Mouse (Mus musculus) adrenal gland, adult 8-10 months (tissue): Measurements from ENCODE around the gene Yipf4. TPM values are rescaled to one million over a fixed set of nuclear protein-coding genes. Genes with fewer than 3 reads are reported as not detected.
A peak's percentile ranks its signal among the peaks of the same experiment; 100 is the strongest.
"Not testable (repeated sequence)": the region's sequence is repeated elsewhere in the genome, so short reads cannot be mapped to it uniquely, and the experiment has no call there.

ENCODE experiments used
- DNase-seq: peaks from one replicate; pipeline ENCODE4 v3.0.0; 2022
- total RNA-seq, 4 experiments: library from RNA; stranded (reverse); gene quantifications; 2 replicates each; pipeline ENCODE4 v1.2.4; 2022

The Yipf4 gene
- total RNA-seq = 100 to 1,000 TPM; 111 to 141 (median 121) TPM

DNA sequence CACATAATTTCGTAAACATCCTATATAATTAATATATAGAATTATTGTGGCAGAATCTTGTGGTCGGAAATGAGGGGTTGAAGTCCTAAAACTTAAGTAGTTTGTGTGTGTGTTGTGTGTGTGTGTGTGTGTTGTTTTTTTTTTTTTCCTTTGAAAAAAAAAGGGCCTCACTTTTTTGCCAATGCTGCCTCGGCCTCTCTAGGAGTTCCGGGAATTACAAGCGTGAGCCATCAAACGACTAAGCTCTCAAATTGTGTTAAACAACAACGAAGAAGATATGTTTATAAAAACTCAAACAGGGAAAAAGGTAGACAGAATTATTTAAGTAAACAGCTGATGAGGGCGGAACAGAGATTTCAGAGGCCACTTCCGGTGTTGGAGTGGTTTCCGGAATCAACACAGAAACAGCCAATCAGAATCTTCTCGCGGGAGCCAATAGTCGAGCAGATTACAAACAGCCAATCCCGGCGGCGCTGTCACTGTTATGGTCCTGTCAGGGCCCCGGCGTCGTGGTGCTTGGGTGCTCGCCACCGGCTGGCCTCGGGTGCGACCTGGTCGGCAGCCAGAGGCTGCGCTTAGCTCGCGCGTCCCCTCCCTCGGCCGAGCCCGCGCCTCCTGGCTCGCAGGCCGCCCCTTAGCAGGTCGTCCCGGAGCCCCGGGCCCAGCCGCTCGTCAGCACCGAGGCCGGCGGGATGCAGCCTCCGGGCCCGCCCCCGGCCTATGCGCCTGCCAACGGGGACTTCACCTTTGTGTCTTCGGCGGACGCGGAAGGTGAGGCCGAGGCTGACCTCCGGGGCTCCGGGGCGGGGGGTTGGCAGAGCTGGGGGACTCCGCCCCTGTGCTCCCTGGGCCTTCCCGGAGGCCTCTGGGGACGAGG lies at the start of gene Yipf4:
Yipf4 (plus strand) TSS at position 470 of the 877 bp plus-strand sequence.
- DNase-seq = peak; percentile 95

DNA sequence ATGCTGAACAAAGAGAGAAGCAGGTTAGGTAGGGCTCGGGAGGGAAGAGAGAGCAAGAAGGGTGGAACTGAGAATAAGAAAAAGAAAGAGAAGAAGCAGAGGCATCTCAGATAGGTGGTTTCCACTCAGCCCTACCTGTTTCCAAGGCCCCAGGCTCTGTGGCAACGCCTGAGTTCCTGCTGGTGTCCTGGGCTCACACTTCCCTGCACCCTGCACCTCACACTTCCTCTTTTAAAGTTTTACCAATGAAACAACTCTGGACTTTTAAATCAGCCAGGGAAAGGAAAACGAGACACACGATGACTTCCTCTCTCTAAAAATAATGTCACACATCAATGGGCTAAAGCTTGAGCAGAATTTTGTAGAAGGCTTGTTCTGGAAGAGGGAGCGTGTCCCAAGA lies 48.8 kb upstream of the Yipf4 start:
- DNase-seq = no peak

DNA sequence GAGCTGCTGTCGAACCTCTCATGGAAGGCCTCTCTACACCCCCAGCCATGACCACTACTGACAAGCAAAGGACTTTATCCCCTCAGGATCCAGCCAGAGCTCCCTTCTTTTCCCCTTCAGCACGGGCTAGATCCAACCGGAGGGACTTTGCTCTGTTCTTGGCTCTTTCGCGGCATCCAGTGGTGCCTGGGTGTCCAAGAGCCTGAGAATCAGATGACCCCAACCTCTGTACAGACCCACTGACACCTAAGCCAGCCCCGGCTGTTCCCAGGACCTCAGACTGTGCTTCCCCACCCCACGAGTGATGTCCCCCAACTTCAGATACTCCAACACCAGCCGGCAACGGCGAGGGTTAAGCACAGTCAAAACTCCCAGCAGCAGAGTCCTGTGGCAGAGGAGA lies 39.5 kb upstream of the Yipf4 start:
- no peak for DNase-seq

DNA sequence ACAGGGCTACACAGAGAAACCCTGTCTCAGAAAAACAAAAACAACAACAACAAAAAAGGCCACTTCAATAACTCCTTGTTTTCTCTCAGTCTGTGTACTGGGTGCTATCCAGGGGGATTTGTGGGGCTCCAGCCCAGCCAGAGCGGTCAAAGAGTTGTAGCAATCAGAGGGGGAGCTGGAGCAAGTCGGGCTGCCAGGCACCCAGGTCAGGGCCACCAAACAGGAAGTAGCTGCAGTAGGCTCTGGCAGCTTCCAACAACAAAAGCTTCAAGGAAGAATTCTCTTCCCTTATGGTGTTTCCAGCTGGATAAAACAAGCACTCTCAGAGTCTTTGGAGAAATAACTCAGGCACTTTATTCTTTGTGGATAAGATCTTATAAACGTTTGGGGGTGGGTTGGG lies 35.4 kb upstream of the Yipf4 start:
- no peak for DNase-seq

DNA sequence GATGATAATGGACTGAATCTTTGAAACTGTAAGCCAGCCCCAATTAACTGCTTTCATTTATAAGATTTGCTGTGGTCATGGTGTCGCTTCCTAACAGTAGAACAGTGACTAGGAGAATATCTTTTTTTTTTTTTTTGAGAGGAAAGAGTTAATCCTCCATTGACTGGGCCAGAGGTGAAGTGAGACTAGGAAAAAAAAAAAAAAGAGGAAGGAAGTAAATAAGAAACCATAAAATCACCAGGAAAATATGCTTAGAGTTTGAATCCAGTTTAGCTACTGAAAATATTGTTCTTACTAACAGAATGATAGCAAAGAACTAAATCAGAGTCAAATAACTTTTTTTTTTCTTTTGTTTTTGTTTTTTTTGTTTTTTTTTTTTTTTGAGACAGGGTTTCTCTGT lies 34.6 kb upstream of the Yipf4 start:
- DNase-seq = no peak

DNA sequence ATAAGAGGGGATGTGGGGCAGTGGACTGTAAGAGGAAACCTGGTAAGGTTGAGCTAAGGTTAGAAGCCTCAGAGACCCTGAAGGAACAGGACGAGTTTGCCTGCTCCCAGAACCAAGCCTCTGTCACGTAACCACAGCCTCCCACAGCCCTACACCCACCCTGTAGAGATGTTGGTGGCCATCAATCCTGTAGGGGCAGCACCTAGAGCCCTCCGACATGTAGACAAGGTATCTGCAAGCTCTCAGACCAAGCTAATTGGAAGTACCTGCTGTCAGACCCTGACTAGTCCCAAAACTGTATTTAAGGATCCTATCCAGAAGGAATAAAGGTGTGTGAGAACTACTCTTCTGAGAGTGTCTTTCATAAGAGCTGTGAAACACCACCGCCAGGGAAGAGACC lies 33.9 kb upstream of the Yipf4 start:
- no peak for DNase-seq

DNA sequence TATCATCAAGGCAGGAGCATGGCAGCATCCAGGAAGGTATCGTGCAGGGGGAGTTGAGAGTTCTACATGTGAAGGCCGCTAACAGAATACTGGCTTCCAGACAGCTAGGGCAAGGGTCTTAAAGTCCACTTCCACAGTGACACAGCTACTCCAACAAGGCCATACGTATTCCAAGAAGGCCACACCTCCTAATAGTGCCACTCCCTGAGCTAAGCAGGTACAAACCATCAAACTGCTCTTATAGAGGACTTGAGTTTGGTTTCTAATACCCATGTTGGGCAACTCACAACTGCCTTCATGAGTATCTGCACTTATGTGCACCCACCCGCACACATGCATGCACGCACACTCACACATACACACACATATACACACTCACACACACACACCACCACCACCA lies 32.5 kb upstream of the Yipf4 start:
- DNase-seq = no peak

DNA sequence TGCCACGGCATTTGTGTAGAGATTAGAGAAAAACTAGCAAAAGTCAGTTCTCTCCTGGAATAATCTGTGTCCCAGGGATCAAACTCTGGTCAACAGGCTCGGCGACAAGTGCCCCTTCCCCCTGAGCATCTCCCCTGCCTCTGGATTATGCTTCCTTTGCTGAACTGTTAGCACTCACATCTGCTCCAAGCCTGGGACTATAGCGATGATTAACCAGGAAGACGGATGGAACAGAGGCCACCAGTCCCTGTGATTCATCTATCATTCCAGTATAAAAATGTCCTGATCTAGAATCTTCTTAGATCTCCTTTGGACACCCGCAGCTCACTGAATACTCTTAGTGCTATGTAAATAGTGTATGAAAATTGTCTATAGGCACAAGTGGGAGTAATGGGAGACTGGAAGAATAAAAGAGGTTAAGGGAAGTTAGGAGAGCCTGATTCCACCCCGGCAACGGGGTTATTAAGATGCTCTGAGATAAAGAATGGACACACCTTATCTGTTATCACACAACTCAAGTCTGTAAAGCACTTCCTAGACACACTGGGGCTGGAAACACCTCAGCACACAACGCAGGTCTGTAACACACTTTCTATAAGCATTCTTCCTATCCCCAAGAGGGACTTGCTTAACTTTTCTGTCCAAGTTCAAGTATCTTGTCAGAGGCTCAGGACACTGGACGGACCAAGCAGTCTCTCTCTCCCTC lies 31.2 kb upstream of the Yipf4 start:
- no peak for DNase-seq

DNA sequence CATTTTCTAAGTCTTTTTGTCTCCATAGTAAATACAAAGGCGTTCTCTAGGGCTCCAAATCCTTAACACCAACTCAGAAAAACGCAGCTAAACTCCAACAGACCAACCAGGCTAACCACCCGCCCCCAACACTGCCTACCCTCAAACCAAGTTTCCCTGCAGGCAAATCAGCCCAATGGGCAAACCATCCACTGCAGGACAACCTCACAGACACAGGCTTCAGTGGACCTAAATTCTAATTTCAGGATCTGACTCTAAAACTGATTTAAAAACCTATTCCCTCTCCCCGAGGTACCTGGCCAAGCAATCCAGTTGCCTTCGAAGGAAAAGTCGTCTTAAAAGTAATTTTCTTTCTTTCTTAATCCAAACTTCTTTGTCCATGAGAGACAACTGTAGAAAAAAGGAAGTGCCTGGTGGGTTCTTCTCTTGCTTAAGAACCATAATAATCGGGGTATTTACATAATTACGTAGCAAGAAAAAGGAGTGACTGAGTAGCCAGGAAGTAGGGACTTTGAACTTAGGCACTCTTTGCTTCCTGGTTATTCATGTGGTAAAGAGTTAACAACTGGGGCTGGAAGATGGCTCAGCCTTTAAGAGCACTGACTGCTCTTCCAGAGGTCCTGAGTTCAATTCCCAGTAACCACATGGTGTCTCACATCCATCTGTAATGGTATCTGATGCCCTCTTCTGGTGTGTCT lies 30.4 kb upstream of the Yipf4 start, which contains the start of gene Nlrc4:
Nlrc4 (minus strand) TSS at position 432 of the 698 bp plus-strand sequence.
- no peak for DNase-seq

DNA sequence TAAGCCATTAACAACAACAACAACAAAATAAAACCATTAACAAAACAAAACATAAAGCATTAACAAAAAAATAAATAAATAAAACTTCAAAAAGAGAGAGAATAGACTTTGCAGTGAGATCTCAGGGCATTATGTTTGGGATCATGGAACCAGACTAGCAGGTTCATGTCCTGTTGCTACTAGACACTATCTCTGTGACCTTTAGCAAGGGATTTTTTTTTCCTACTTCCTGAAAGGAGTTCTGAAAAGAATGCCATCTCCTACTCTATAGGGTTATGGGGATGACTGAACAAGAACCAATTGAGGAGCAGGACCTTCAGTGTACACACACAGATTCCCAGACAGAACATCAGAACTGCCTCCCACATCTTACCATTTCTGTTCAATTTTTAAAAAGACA lies 25.8 kb upstream of the Yipf4 start:
- DNase-seq = no peak

DNA sequence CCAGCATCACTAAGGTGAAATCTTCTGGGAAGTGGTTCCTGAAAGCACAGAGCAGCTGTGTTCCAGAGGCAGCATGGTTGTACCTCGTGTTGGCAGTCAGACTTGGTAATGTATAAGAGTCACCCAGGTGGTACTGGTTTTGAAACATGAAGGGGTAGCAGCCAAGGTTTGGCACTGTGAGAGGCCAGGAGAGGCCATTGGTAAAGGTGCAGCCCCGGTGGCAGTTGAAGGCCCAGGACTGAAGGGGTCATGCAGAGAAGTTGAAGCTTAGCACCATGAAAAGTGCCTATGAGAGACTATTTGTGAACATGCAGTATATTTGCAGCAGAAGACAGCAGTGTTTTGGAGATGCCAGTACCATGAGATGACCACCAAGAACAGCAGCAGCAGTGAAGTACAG lies 21.3 kb upstream of the Yipf4 start:
- DNase-seq = not testable (repeated sequence)

DNA sequence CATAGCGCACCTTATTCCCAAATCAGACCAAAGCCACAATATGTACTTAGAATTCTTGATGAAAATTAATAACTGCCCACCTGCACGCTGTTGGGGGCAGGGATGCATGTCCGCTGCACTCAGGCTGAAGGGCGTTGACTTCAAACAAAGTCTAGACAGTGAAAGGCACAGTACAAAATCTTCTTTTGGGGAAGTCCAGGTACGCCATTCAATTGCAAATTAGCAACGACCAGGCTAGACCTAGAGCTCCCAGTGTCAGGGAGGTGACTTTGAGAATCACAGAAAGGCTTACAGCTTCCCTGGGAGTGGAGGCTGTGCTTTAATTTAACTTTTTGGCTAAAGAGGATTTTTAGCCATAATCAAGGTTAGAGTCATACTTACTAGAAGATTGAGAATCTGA lies 19.2 kb upstream of the Yipf4 start:
- DNase-seq = not testable (repeated sequence)

DNA sequence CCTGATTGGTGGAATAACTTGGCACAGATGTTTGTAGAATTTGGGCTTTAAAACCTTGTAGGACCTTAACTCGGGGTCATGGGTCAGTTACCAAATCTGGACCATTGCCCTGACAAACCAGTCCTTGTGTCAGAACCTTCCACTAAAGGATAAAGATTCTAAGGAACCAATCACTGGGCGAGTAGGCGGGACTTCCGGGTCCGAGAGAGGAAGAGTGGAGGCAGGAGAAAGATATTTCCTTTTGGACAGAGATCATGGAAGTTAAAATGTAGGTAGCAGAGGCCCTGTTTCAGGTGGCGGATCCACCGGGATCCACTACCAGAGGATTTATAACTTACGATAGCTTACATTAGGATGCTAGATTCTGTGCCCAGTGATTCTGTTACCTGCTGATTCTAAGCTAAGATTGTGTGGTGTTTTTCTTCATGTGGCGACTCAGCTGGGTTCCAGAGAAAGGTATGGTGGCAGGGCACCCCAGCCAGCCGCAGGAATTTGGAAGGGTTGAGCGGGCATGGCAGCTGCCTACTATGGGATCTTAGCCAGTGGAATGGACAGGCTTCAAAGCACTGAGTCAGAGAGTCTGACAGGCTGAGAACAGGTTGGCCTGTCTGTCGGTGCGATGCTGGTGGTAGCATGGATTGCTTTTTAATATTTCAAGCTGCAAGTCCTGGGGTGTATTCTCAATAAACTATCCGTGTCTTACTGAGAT lies 8.8 kb upstream of the Yipf4 start:
- no peak for DNase-seq

DNA sequence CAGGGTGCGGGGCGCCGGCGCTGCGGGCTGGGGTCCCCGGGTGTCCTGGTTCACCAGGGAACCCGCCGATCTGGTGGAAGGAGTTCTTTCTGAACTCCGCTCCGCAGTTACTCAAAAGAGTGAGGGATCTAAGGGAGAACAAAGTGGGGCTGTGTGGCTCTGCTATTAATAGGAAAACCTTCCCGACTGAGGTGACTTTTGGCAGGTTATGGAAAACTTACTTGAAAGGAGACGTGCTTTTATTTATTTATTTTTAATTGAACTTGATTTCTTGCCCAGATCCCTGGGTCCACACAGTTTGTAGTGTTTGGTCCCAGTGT lies 568 bp downstream of the Yipf4 start:
- DNase-seq = no peak

DNA sequence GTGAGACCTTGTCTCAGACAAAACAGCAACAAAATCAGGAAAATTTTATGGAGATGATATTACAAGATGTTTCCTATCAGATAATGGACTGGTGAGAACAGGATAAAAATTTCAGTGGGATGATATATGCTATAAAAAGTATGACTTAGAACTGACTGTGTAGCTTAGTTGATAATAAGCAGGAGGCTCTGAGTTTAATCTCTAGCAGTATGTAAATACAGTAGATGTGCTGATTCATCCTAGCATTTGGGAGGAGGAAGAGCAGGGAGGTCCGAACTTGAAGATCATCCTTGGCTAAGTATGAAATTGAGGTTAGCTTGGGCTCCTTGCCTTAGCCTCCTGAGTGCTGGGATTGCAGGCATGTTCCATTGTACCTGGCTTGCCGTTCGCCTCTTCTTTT lies 2.3 kb downstream of the Yipf4 start:
- no peak for DNase-seq

DNA sequence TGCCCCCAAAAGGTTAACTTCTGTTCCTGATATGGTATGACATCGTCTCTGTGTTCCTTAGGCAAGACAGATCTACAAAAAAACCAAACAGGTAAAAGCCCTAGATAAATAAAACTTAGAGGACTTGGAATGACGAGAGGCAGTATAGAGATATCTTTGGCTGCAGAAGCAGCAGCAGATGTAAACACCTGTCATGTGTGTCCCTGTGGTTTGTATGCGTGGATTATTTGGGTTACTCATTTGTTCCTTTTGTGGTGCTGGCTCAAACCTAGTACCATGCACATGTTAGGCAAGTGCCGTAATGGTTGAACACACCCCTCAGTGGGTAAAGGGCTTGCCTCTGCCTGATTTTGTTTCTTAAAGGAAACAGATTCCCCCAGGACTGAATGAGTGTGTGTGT lies 10.9 kb downstream of the Yipf4 start:
- DNase-seq = no peak

DNA sequence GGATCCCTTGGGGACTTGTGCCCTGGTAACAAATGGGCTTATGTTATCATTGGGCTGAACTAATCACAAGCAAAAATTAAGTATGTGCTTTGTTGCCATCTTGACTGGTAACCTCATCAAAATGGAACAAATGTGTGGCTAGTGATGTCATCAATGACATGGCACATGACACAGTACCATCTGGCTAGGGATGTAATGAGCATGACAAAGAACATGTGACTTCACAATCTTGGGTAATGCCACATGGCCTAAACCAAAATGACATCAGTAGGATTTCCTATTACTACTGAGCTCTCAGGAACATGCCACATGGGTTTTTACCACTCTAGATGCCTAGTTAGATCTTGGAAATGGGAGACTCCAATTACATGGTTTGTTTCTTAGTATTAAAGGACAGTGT lies 11.8 kb downstream of the Yipf4 start:
- no peak for DNase-seq

DNA sequence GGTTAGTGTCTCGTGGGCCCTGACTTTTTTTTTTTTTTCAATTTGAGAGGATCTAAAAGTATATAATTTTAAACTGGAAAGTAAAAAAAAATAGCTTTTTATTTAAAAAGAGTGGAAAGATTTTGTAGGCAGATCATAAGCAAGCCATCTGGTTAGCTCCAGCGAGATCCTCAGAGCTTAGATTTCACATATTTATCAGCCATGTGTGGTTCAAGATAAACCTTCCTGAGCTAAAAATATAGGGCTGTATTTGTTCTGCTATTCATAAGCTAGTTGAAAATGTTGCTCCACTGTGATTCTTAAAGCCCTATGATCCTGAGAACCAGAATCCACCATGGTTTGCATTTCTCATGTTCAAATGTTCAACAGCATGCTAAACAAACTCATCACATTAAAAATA lies 18.6 kb downstream of the Yipf4 start:
- no peak for DNase-seq

DNA sequence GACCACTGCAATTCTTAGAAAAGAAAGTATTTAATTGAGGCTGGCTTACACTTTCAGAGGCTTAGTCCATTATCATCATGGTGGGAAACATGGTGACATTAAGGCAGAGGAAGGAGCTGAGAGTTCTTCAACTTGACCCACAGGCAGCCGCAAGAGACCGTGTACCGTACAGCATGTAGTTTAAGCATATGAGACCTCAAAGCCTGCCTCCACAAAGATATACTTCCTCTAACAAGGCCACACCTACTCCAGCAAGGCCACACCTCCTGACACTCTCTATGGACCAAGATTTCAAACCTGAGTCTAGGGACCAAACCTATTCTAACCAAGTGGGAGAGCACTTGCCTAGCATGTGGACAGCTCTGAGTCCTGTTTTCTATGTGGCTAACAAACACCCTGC lies 19.3 kb downstream of the Yipf4 start:
- DNase-seq = no peak

DNA sequence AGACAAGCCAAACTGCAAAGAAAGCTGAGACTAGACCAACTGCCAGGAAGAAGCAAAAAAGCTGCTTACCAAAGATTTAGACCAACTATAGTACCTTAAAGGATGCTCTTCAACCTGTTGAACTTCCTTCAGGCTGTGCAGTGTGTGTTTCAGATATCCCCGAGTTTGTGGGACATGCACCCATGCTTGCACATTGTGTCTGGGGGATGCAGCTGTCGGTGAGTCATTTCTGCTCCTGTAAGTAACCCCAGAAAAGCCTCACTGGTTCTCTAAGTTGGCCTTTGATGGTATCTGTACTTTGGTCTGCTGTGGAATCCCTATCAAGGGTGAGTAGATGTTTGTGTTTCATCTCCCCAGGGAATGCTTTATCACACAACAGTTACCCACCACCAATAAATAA lies 23.0 kb downstream of the Yipf4 start:
- no peak for DNase-seq

DNA sequence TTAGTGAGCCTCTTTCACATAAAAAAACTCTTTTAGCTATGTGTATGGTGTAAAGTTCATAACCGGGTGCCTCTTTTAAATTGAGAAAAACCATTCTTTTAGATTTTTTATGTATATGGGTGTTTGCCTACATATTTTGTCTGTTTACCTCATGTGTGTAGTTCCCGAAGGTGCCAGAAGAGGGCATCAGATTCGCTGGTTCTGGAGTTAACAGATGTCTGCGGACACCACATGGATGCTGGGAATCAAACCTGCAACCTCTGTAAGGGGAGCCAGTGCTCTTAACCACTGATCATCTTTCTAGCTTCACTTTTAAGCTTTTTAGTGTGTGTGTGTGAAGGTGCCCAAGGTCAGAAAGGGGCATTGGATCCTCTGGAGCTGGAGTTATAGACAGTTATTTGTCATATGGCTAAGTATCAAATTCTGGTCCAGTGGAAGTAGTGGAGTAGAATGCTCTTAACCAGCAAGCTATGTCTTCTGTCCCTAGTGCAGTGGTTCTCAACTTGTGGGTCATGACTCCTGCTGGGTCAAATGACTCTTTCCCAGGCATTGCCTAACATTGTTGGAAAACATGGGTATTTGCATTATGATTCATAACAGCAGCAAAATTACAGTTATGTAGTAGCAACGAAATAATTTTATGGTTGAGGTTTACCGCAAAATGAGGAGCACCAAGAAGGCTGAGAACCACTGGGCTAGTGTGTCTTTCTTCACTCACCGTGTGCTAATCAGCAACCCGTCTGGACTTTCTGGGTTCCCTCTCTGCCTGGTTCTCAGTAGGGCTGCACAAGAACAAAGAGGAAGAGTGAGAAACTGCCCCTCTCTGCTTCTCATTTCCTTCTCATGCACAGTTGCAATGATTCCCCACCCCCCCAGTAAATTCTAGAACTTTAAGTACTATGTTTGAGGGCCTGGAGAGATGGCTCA lies 33.8 kb downstream of the Yipf4 start:
- DNase-seq = no peak

DNA sequence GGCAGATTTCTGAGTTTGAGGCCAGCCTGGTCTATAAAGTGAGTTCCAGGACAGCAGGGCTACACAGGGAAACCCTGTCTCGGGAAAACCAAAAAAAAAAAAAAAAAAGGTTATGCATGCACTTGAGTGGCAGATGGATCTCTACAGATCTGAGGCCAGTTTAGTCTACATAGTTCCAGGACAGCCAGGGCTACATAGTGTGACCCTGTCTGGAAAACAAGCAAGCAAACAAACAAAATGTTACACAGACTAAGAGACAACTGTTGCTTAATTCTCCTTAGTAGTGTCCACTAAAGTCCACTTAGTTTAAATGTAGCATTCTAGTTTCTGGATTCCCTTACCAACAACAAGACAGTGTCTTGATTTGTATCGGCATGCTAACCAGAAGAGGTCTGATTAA lies 36.8 kb downstream of the Yipf4 start:
- no peak for DNase-seq
